Mouse (Mus musculus) activated CD4-positive, CD25-positive, alpha-beta regulatory T cell, adult 4 months (primary cell): ENCODE measurements around the gene Rbl1. TPM values are rescaled to one million over a fixed set of nuclear protein-coding genes. Genes with fewer than 3 reads are reported as not detected.

ENCODE experiments used
- ATAC-seq: one replicate; pipeline ENCODE4 v1.8.0; 2017
- polyA plus RNA-seq, 2 experiments: library from polyadenylated mRNA; unstranded; fragments of 100-300 nt; shearing (Covaris generic); gene quantifications; one replicate each; pipeline ENCODE4 v1.2.1; 2017

Gene Rbl1
- polyA plus RNA-seq, 2 experiments from 2014 or later = 22.1 to 22.4 TPM

DNA sequence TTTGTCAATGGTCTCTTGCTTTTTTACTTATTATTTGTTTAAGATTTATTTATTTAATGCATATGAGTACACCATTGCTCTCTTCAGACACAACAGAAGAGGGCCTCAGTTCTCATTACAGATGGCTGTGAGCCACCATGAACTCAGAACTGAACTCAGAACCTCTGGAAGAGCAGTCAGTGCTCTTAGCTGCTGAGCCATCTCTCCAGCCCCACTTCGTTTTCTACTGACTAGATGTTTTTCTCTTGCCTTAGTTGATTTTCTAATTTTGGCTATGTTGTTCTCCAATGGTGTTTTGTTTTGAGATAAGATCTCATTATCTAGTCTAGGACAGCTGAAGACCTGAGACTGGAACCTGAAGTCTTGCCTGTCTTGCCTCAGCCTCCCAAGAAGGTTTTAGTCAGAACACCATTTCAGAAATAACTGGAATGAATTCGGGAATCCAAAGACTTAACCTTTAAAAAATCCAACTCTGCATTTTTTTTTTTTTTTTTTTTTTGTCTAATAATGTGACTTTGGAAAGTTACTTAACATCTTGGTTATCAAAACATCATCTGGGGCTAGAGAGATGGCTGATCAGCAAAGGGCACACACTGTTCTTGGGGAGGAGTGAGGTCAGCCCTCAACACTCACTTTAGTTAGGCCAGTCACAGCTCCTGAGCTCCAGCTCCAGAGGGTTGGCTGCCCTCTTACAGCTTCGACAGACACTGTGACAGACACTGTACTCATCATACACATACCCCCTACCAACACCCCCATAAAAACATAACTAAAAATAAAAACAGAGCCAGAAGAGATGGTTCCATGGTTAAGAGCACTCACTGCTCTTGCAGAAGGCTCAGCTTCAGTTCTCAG is 71.4 kb downstream of the Rbl1 start:
- no peak for ATAC-seq

DNA sequence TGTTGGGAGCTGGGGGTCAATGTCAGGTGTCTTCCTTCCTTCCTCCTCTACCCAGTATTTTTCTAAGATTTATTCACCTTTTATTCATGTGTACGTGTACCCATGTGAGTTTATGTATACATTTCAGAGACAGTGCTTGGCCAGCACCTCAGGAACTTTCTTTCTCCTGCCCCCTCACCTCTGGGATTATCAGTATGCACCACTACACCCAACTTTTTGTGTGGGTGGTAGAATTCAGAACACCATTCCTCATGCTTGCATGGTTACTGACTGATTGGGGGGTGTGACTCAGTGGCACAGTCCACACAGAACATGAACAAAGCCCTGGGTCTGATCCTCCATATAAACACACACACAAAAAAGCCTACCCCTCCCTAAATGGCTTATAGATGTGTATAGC is 72.2 kb downstream of the Rbl1 start:
- no peak for ATAC-seq

DNA sequence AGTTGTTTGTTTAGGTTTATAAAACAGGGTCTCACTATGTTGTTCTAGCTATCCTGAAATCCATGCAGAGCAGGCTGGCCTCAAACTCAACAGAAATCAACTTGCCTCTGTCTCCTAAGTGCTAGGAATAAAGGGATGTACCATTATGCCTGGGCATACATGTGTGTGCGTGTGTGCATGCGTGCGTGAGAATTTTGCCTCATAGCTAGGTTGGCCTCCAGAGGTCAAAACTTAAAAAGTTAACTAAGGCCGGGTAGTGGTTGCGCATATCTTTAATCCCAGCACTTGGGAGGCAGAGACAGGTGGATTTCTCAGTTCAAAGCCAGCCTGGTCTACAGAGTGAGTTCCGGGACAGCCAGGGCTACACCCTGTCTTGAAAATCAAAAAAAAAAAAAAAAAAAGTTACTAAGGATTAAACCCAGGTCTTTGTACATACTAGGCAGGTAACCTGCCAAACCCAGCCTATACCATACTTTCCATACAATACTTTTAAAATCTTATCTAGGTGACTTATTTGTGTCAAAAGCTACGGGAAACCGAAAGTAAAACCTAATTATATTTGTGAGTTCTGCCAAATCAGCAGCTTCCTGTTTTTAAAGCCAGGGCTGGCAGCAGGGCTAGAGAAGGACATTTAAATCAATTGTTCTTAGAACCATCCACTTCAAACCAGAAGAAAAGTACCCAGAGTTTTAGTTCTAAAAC is 73.4 kb downstream of the Rbl1 start:
- ATAC-seq = peak; percentile 33

DNA sequence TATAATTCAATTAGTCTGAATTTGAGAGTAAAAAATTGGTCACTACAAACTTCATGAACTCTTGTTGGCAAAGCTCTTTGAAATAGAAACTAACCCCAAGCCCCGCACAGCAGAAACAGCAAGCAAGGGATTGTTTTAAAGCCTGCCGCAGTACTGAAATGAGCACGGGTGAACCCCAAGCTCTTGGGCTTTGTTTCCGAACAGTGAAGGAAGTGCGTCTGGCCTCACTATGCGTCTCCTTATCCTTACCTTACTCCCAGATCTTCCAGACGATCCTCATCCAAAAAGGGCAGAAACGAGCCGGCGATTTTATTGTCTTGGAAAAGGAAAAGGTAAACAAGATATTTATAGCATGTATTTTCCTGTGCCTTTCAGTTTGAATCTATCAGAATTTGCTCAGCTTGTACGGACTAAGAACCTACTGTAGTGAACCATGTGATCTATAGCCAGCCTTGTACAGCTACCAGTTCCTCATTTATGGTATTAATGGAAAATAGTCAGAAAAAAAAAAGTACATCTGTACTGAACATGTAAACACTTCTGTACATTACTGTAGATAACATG is 74.7 kb downstream of the Rbl1 start:
- peak; percentile 45 for ATAC-seq

DNA sequence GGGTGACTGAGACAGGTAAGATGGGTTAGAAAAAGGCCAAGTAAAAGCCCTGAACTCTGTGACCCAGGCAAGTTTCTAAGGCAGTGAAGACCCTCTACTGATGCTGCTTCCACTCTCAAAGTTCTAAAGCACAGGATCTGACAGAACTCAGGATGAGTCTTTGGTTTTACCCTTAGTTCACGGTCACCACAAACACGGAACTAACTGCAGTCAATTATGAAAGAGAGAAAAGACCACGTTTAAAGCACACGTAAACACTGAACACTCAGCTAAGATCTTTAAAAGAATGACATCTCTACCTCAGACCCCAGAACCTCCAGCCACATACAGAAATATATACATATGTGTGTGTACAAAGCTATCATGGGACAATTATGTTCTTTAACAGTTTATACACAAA is 75.2 kb downstream of the Rbl1 start:
- ATAC-seq = no peak

DNA sequence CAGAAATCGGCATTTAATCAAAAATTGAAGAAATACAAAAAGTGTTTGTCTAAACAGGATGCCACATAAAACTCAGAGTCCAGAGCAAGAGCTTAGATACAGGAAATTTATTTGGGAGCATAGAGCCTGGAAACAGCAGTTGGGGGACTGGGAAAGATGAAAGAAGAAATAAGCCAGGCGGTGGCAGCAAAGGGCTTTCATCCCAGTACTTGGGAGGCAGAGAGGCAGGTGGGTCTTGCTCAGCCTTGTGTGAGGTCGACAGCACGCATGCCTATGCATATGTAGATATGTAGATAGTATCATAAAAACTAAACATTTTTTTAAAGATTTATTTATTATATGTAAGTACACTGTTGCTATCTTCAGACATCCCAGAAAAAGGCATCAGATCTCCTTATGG is 76.3 kb downstream of the Rbl1 start:
- no peak for ATAC-seq

DNA sequence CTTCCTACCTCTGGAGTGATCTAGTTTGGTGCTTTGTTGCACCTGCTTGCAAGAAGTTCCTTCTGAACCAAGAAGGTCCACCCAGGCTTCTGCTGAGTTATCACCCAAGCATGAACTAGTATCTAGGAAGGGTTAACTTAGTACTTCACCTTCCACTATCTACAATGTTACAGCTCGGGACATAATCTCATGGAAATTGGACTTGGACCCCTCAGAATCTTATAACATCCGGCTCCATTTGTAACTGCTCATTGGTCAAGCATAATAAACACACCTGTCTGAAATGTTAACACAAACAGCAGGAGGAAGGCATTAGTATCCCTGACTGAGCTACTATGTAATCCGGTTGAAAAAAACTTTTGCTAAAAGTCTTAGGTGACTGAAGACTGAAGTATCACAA is 77.0 kb downstream of the Rbl1 start:
- no peak for ATAC-seq

DNA sequence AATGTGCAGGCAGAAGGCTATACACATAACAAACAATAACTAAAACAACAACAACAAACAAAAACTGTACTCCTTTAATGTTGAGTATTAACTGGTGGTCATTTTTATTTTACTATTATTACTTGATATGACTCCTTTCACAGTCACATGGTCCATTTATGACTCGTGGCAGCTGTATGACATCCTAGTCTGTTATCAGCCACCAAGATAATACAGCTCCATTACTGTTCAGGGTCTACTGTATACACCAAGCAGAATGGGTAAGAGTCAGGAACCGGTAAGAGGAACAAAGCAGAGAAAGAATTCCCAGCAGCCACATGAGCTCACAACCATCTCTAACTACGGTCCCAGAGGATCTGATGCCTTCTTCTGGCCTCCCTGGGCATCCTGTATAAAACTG is 79.1 kb downstream of the Rbl1 start:
- no peak for ATAC-seq

DNA sequence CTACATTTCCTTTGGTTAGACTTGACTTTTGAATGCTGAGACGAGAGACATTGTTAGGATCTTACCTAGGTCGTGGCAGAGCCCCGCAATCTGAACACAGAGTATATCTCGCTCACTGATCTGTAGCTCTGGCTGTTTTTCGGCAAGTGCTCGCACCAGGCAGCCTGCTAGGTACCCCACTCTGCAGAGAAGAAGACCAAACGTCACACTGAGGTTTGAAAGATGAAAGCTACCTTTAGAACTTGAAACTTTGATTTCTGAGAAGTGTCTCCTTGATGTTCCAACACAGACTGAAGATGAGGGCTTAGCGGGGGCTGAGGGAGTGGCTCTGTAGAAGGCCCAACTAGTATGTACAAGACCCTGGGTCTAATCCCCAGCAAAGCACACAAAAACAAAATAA is 82.6 kb downstream of the Rbl1 start:
- ATAC-seq = peak; percentile 65

DNA sequence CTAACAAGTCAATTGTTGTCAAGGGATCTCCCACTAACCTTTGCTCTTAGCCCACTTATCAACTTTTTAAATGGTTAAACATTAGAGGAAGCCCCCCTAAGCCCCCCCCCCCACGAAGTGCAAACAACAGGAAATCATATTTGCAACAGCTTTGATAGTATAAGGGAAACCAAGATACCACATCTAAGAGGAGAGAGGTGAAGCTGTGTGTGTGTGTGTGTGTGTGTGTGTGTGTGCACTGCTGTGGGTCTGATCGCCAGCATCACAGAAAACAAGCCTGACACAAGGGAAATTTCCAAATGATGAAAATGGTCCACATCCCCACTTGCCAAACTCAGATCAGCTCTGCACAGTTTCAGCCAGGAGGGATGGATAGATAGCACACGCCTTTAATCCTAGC is 85.3 kb downstream of the Rbl1 start:
- ATAC-seq = peak; percentile 70

DNA sequence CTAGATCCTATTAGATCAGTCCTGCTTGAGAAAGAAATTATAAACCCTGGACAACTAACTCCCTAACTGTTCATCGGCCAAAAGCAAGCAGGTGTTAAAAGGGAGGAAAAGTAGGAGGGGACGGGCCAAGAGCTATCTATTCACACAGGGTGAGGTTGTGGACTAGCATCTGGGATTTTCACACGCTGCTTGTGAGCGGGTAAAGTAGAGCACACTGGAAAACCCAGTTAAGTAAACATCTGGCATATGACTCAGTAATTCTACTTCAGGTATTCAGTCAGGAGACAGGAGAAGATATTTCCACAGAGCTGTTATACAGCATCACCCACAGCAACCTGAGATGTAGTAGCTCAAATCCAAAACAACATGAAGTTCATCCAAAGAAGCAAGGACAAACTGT is 85.8 kb downstream of the Rbl1 start:
- no peak for ATAC-seq

DNA sequence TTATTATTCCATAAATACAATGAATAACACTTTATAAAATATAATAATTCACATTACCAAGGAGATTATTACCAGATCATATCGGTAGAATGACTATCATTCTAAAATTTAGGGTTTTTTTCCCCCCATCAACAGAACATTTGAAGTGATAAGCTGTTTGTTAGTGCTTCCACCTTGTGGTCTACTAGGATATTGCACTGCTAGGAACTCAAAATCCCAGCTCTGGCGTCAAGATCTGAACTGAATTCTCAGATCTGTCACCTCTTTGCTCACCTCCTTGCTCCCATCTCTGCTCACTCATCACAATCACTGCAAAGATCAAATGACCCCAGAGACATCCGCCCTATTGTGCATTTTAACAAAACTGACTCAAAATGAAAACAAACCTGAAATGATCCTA is 87.4 kb downstream of the Rbl1 start:
- no peak for ATAC-seq

DNA sequence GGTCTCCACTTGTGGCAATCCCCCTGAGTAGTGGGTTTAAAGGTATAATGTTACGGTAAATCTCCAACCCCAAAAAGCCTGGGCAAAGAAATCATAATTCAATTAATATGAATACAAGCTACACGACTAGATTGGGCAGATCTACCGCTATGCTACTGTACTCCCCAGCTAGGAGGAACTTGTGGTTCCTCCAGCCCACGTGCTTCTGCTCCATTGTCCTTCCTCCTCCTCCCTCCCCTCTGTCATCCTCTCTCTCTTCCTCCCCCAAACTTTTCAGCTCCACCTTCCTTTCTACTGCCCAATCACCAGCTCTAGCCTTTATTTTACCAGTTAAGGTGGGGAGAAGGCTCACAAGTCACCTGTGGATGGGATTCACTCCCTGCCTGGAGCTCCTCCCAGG is 96.1 kb downstream of the Rbl1 start:
- ATAC-seq = no peak

DNA sequence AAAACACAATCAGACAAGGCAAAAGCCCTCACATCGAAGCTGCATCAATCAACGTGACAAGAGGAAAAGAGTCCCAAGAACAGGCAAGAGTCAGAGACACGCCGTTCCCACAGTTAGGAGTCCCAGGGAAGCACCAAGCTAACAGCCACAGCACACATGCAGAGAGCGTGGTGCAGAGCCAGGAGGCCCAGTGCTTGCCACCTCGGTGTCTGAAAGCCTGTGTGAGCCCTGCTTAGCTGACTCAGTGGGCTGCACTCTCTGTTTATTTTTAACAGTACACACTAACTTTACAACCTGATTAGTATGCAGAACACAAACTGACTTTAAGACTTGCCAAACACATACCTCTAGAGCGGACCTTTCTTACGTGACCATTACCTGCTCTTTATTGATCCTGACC is 99.9 kb downstream of the Rbl1 start:
- ATAC-seq = no peak

DNA sequence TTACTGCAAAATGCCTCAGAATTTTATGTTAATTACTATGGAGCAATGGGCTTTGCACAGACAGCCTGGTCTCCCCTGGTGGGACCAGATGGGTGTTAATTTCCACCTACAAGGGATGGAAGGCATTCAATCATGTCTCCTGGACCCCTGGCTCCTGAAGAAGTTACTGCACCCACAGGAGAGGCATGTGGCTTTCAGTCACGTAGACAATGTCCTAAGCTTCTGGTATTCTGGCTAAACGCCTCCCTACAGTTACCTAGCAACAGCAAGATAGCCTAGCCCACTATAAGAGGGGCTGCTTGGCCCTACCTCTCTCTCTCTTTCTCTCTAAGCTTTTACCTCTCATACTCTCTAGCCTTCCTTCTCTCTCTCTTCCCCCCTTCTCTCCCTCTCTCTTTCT is 102.1 kb downstream of the Rbl1 start:
- no peak for ATAC-seq

DNA sequence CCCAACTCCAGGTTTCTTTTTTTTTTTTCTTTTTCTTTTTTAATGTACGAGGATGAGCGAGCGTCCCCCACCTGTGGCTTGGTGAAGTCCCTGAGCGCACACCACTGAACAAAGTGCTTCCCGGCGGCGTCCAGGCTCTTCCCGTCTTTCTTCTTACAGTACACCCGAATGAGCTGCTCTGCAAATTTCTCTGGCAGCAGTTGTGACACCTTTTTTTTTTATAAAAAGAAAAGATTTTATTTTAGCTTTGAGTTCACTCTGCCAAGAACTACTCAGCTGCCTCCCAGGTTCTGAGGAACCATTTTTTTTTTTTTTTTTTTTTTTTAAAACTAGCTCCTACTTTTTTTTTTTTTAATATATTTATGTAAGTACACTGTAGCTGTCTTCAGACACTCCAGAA is 102.7 kb downstream of the Rbl1 start:
- ATAC-seq = no peak

DNA sequence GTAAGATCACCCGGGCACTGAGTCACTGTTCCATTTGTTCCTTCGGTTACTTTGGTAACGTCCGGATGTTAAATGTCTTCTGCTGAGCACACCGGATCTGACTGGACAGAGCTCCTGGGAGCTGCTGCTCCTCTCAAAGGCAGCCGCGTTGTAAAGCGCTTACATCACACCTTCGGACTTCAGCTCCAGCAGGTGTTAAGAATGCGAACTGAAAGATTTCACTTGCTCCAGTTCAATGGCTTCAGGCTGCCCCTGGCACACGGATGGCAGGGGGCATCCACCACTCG is 104.1 kb downstream of the Rbl1 start:
- ATAC-seq = no peak

DNA sequence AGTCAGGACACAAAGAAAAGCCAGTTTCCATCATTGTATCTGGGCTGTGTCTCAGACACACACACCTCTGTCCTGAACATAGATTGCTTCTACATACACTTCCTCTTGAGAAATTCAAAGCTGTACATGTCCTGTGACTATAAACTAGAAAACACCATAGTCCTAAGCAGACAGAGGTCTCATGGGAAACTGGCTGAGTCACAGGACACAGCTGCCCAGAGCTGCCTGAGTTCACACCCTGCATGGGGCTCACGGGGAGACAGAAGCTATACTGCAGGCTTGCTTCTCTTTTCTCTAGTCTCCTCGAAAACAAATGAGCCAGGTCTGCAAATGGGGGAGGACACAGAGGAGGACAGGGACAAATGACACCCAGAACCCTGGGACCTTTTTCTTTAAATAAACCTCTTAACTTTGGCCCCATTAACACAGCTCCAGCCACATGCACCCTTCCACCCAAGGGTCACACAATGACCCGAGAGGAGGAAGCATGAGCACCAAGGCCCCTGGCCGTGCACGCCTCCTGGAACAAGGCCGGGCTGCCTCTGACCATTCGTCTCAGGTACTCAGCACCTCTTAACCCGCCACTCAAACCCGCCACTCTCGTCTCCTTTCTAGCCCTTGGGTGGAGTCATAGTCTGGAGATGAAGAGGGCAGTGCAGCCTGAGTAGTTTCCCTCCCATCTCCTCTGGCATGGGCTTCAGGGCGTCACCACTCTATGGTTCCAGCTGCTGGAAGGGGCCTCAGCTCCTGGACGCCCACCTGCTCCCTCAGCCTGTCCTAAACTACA is 104.6 kb downstream of the Rbl1 start:
- no peak for ATAC-seq

Other genes with a start within 250 kb of the Rbl1 start
- gene Ndrg3, start 212.5 kb downstream of the Rbl1 start, polyA plus RNA-seq = 100 to 1,000 TPM; 107 to 115 TPM
- 10 to 100 TPM; 16.0 to 17.1 TPM for gene Dsn1, start 197.4 kb downstream of the Rbl1 start, polyA plus RNA-seq
- gene Soga1, start 125.3 kb downstream of the Rbl1 start, polyA plus RNA-seq = under 1 TPM in 1 of 2 experiments, not detected in 1; 0.05 TPM
- not detected for gene Tldc2, start 117.5 kb downstream of the Rbl1 start, polyA plus RNA-seq
- gene Samhd1, start 69.3 kb downstream of the Rbl1 start, polyA plus RNA-seq = 100 to 1,000 TPM; 574 to 641 TPM
- gene Rpn2, start 74.5 kb upstream of the Rbl1 start, polyA plus RNA-seq = 100 to 1,000 TPM; 181 to 225 TPM
- not detected for gene Mroh8, start 75.0 kb upstream of the Rbl1 start, polyA plus RNA-seq
- gene Ghrh, start 143.0 kb upstream of the Rbl1 start, polyA plus RNA-seq = not detected
- 10 to 100 TPM; 30.7 to 54.6 TPM for gene Manbal, start 163.1 kb upstream of the Rbl1 start, polyA plus RNA-seq
- gene Src, start 213.9 kb upstream of the Rbl1 start, polyA plus RNA-seq = 1 to 10 TPM; 2.0 to 2.1 TPM